Mouse (Mus musculus) erythroblast, embryonic 14.5 days (primary cell): ENCODE results near the gene Pygo2. TPM values are rescaled to one million over a fixed set of nuclear protein-coding genes. Genes with fewer than 3 reads are reported as not detected.

Experiments used
- H3K27me3 ChIP-seq: 2 replicates; pipeline ENCODE4 v1.6.1; 2012; ENCODE audit warnings: inconsistent platforms; ENCODE audit not compliant: control insufficient read depth
- H3K36me3 ChIP-seq: 2 replicates; pipeline ENCODE4 v1.6.1; 2012; ENCODE audit warnings: mild to moderate bottlenecking, inconsistent platforms; ENCODE audit not compliant: control insufficient read depth
- H3K4me1 ChIP-seq: 2 replicates; pipeline ENCODE4 v1.6.1; 2012; ENCODE audit warnings: inconsistent platforms; ENCODE audit not compliant: control insufficient read depth
- H3K4me3 ChIP-seq: replicated peaks from 2 replicates; pipeline ENCODE3; 2012; ENCODE audit warnings: moderate library complexity, mild to moderate bottlenecking, inconsistent platforms
- H3K9me3 ChIP-seq: 2 replicates; pipeline ENCODE4 v1.6.1; 2012; ENCODE audit warnings: low read length, inconsistent platforms, mixed read lengths; ENCODE audit not compliant: control insufficient read depth
- GATA1 ChIP-seq: IDR thresholded peaks from 2 replicates; pipeline ENCODE4 v1.6.1; 2012; ENCODE audit warnings: low read length, inconsistent platforms, mixed read lengths
- TAL1 ChIP-seq: IDR thresholded peaks from 3 replicates; pipeline ENCODE4 v1.6.1; 2012; ENCODE audit warnings: low read length, inconsistent platforms, mixed read lengths
- polyA plus RNA-seq: library from polyadenylated mRNA; stranded (reverse); fragments of >175 nt; gene quantifications from 2 replicates; pipeline ENCODE4 v1.2.3, GENCODE M21; 2012

Gene Pygo2
- polyA plus RNA-seq, 1 experiment: 5.9 TPM

GRCm38 (mm10) chr3:89417840-89418169, 12.2 kb upstream of the Pygo2 start:
- H3K9me3 ChIP-seq: peaks cover 3% of the 10 kb centered on the region
- peaks cover 57% of the 10 kb centered on the region for H3K36me3 ChIP-seq
- no peaks in the 10 kb centered on the region for H3K27me3 ChIP-seq
- no peak for TF ChIP-seq TAL1
- no peak for TF ChIP-seq GATA1
- H3K4me3 ChIP-seq: peak overlapping the region; percentile 96
- peaks cover 53% of the 10 kb centered on the region for H3K4me1 ChIP-seq

- Histone ChIP-seq H3K4me1 (peaks cover 59% of the 10 kb centered on the region), H3K27me3 (no peaks in the 10 kb centered on the region), H3K9me3 (peaks cover 3% of the 10 kb centered on the region), H3K36me3 (peaks cover 58% of the 10 kb centered on the region), H3K4me3 (peak within 1 kb of the TSS; percentile 96)
- TF ChIP-seq TAL1: no peak
- no peak for TF ChIP-seq GATA1
These were observed 11.7 kb upstream of the Pygo2 start, which contains the start of the genes Cks1b and Shc1 for GRCm38 (mm10) chr3:89418170-89418860. Cks1b (minus strand) TSS chr3:89418383. Shc1 (plus strand) TSS chr3:89418443.

- TF ChIP-seq GATA1 (no peak), TAL1 (no peak)
- Histone ChIP-seq H3K9me3 (peaks cover 3% of the 10 kb centered on the region), H3K4me3 (peak overlapping the region; percentile 96), H3K27me3 (no peaks in the 10 kb centered on the region), H3K36me3 (peaks cover 58% of the 10 kb centered on the region), H3K4me1 (peaks cover 64% of the 10 kb centered on the region)
These were observed 11.2 kb upstream of the Pygo2 start for GRCm38 (mm10) chr3:89418861-89419250.

- H3K9me3 ChIP-seq: peaks cover 3% of the 10 kb centered on the region
- peak overlapping the region; percentile 96 for H3K4me3 ChIP-seq
- H3K36me3 ChIP-seq: peaks cover 58% of the 10 kb centered on the region
- no peak for TF ChIP-seq GATA1
- no peak for TF ChIP-seq TAL1
- no peaks in the 10 kb centered on the region for H3K27me3 ChIP-seq
- peaks cover 71% of the 10 kb centered on the region for H3K4me1 ChIP-seq
These were observed 10.4 kb upstream of the Pygo2 start for GRCm38 (mm10) chr3:89419571-89419970.

- TF ChIP-seq TAL1 (no peak), GATA1 (no peak)
- Histone ChIP-seq H3K4me3 (peak overlapping the region; percentile 96), H3K4me1 (peaks cover 75% of the 10 kb centered on the region), H3K27me3 (no peaks in the 10 kb centered on the region), H3K9me3 (peaks cover under 1% of the 10 kb centered on the region), H3K36me3 (peaks cover 58% of the 10 kb centered on the region)
These were observed 10.0 kb upstream of the Pygo2 start for GRCm38 (mm10) chr3:89419981-89420380.

GRCm38 (mm10) chr3:89420421-89420820, 9.6 kb upstream of the Pygo2 start:
- Histone ChIP-seq H3K36me3 (peaks cover 58% of the 10 kb centered on the region), H3K9me3 (no peaks in the 10 kb centered on the region), H3K4me1 (peaks cover 80% of the 10 kb centered on the region), H3K4me3 (peak overlapping the region; percentile 71), H3K27me3 (no peaks in the 10 kb centered on the region)
- no peak for TF ChIP-seq GATA1
- no peak for TF ChIP-seq TAL1

GRCm38 (mm10) chr3:89421002-89421774, 8.8 kb upstream of the Pygo2 start:
- peaks cover 58% of the 10 kb centered on the region for H3K36me3 ChIP-seq
- H3K27me3 ChIP-seq: no peaks in the 10 kb centered on the region
- H3K4me1 ChIP-seq: peaks cover 84% of the 10 kb centered on the region
- H3K9me3 ChIP-seq: no peaks in the 10 kb centered on the region
- TF ChIP-seq GATA1 (no peak), TAL1 (no peak)
- H3K4me3 ChIP-seq: peak overlapping the region; percentile 71

- Histone ChIP-seq H3K4me3 (peak overlapping the region; percentile 71), H3K36me3 (peaks cover 58% of the 10 kb centered on the region), H3K4me1 (peaks cover 84% of the 10 kb centered on the region), H3K9me3 (no peaks in the 10 kb centered on the region), H3K27me3 (no peaks in the 10 kb centered on the region)
- TF ChIP-seq TAL1 (no peak), GATA1 (no peak)
These were observed 8.1 kb upstream of the Pygo2 start for GRCm38 (mm10) chr3:89421810-89422473.

- no peaks in the 10 kb centered on the region for H3K27me3 ChIP-seq
- H3K9me3 ChIP-seq: no peaks in the 10 kb centered on the region
- peaks cover 86% of the 10 kb centered on the region for H3K4me1 ChIP-seq
- peak overlapping the region; percentile 71 for H3K4me3 ChIP-seq
- no peak for TF ChIP-seq TAL1
- TF ChIP-seq GATA1: no peak
- H3K36me3 ChIP-seq: peaks cover 66% of the 10 kb centered on the region
These were observed 7.3 kb upstream of the Pygo2 start for GRCm38 (mm10) chr3:89422556-89423205.
